Mouse (Mus musculus) midbrain, postnatal 0 days (tissue): ENCODE results near the gene Cars2. TPM values are rescaled to one million over a fixed set of nuclear protein-coding genes. Genes with fewer than 3 reads are reported as not detected.
"Not testable (repeated sequence)": the region's sequence is repeated elsewhere in the genome, so short reads cannot be mapped to it uniquely, and the experiment has no call there.

Source experiments
- ATAC-seq: fragments of 200-750 bp; cut with Nextera tagmentation; 2 replicates; pipeline ENCODE4 v1.8.0; 2017; ENCODE audit warnings: moderate number of reproducible peaks, mild to moderate bottlenecking, moderate TSS enrichment, moderate library complexity; ENCODE audit not compliant: low FRiP score
- DNase-seq: peaks from one replicate; pipeline ENCODE4 v3.0.0-alpha.2; 2015; ENCODE audit warnings: low spot score
- H3K27ac ChIP-seq: fragments of 300-500 bp; sonication (generic); 2 replicates; pipeline ENCODE4 v1.5.1; 2014; ENCODE audit warnings: low read depth, mild to moderate bottlenecking, low read length, mixed read lengths
- H3K27me3 ChIP-seq: fragments of 300-500 bp; sonication (generic); 2 replicates; pipeline ENCODE4 v1.6.1; 2014; ENCODE audit warnings: low read length, control low read depth, mixed read lengths; ENCODE audit not compliant: insufficient read depth
- H3K36me3 ChIP-seq: fragments of 300-500 bp; sonication (generic); 2 replicates; pipeline ENCODE4 v1.6.1; 2014; ENCODE audit warnings: low read length, control low read depth, mixed read lengths; ENCODE audit not compliant: insufficient read depth
- H3K4me1 ChIP-seq: fragments of 300-500 bp; sonication (generic); 2 replicates; pipeline ENCODE4 v1.6.1; 2014; ENCODE audit warnings: mild to moderate bottlenecking, control low read depth, antibody characterized with exemption, low read length, mixed read lengths; ENCODE audit not compliant: insufficient read depth
- H3K4me2 ChIP-seq: fragments of 300-500 bp; sonication (generic); 2 replicates; pipeline ENCODE4 v1.6.1; 2014; ENCODE audit warnings: low read depth, mild to moderate bottlenecking, low read length, mixed read lengths; ENCODE audit not compliant: poor library complexity, severe bottlenecking
- H3K4me3 ChIP-seq: fragments of 300-500 bp; sonication (generic); 2 replicates; pipeline ENCODE4 v1.5.1; 2014; ENCODE audit warnings: low read depth, mild to moderate bottlenecking, low read length, moderate library complexity
- H3K9ac ChIP-seq: fragments of 300-500 bp; sonication (generic); replicated peaks from 2 replicates; pipeline ENCODE4 v1.6.1; 2014; ENCODE audit warnings: mild to moderate bottlenecking, low read length, moderate library complexity, mixed read lengths; ENCODE audit not compliant: poor library complexity, severe bottlenecking
- H3K9me3 ChIP-seq: fragments of 300-500 bp; sonication (generic); 2 replicates; pipeline ENCODE4 v1.6.1; 2016; ENCODE audit warnings: low read length, control low read depth
- CTCF ChIP-seq: IDR thresholded peaks from 2 replicates; pipeline ENCODE4 v1.5.1; 2016; ENCODE audit warnings: antibody characterized with exemption, mild to moderate bottlenecking
- WGBS: fragments of 180-500 bp; shearing (Covaris S2); extraction: QIAGEN DNeasy Blood & Tissue Kit; methylation state at CpG from one replicate; pipeline ENCODE4 v1.1.7; 2014; 5-methylcytosine and 5-hydroxymethylcytosine counted together
- polyA plus RNA-seq: library from polyadenylated mRNA; unstranded; fragments of >200 nt; fragmentation: Nextera tagmentation; extraction: Ambion mirVana; gene quantifications from 2 replicates; pipeline ENCODE4 v1.2.1, GENCODE M21; 2015
- total RNA-seq: library from RNA; depleted of rRNA; stranded (reverse); fragments of >200 nt; gene quantifications from 2 replicates; pipeline ENCODE4 v1.2.3, GENCODE M21; 2014; rRNA removed

Gene Cars2
- total and polyA plus RNA-seq, 2 experiments from 2014 or later = 19.5 to 35.5 TPM

DNA sequence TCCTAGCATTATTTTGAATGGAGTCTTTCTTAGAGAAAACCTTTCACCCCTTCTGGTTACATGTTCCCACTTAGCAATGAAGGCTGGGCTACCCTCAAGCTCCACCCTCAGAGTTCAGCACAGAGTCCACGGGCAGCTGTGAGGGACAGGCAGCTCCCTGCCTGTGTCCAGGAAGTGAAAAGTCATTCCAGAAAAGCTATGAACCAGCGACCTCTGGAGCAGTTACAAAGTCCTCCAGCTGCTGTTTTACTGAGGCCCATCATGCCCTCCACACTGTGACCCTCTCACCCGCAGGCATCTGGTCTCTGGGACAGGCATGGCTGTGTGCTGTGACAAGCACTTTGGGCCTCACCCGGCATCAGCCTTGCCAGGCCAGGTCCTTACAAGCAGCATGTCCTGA lies 77.5 kb downstream of the Cars2 start:
- Histone ChIP-seq H3K36me3 (no peaks in the 10 kb centered on the region), H3K4me1 (peaks cover 4% of the 10 kb centered on the region; the same call in 1 of the 2 replicates), H3K4me2 (no peak overlapping the region), H3K9ac (no peak overlapping the region), H3K27ac (no peak overlapping the region), H3K27me3 (peaks cover 24% of the 10 kb centered on the region), H3K9me3 (no peaks in the 10 kb centered on the region), H3K4me3 (no peak overlapping the region)
- no peak for TF ChIP-seq CTCF
- WGBS = 54% methylated on average over 4 of the region's 4 CpGs
- ATAC-seq (no peak), DNase-seq (no peak)

DNA sequence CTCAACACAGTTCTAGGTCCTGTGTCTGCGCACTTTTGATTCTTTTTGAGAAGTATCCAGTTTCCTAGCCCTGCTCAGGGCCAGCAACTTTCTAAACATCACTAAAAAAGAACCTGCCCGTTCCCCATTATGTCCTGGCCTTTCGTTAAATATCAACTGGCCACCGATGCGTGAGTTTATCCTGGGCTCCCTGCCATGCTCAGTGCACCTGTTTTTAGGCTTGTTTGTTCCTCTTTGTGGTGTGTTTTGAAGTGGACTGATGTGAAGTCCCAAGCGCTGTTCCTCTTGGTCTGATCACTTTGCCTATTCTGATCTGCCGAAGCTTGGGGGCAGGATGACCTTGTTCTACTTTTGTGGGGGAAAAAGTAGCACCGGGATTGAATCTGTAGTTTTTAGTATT lies 79.3 kb downstream of the Cars2 start:
- TF ChIP-seq CTCF = no peak
- ATAC-seq = no peak
- H3K27ac ChIP-seq = no peak overlapping the region

DNA sequence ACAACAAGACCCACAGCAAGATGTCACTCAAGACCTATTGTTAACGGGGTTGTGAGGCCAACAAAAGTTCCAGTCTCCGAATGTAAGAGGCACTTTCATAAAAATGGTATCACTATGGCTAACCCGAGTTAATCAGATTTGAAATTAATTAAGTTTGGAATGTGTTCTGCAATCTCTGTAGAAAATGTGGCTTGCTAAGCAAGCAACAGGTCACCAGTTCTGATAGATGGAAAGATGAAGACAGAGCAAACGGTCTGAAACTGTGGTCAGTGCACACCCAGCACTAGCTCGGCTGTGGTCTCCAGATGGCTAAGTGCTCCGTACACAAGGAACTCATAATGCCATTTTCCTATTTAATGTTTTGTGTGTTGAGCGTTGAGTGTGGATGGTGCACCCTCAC lies 79.9 kb downstream of the Cars2 start:
- peaks cover 6% of the 10 kb centered on the region for H3K27me3 ChIP-seq
- H3K9me3 ChIP-seq = no peaks in the 10 kb centered on the region
- no peak for TF ChIP-seq CTCF
- ATAC-seq (no peak), DNase-seq (no peak)
- H3K4me1 ChIP-seq = no peaks in the 10 kb centered on the region
- H3K9ac ChIP-seq = no peak overlapping the region
- H3K4me2 ChIP-seq = no peak overlapping the region
- H3K36me3 ChIP-seq = no peaks in the 10 kb centered on the region
- no peak overlapping the region for H3K27ac ChIP-seq
- H3K4me3 ChIP-seq = no peak overlapping the region
- 84% methylated on average over 7 of the region's 7 CpGs for WGBS

More for the DNA sequence above, 79.3 kb downstream of the Cars2 start:
- DNase-seq = no peak
- WGBS = 42% methylated on average over 8 of the region's 8 CpGs
- peaks cover 12% of the 10 kb centered on the region for H3K27me3 ChIP-seq
- no peaks in the 10 kb centered on the region for H3K9me3 ChIP-seq
- H3K4me2 ChIP-seq = no peak overlapping the region
- H3K9ac ChIP-seq = no peak overlapping the region
- no peak overlapping the region for H3K4me3 ChIP-seq
- H3K4me1 ChIP-seq = no peaks in the 10 kb centered on the region
- H3K36me3 ChIP-seq = no peaks in the 10 kb centered on the region

DNA sequence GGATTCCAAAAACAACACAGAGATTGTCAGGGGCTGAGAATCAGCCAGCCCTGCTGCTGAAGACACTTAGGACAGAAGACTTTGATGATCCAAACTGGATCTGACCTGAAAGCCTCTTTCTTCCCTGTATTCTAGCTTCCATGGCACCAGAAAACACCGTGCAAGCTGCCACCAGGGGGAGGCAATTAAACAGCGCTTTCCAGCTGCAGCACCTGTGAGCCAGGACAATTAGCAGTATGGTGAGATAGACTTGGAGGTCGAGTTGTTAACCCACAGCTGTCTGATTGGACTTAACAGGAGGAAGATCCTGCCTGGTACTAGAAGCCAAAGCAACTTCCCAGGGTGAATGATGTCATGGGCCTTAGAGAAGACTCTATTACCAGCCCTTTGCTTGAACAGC lies 81.5 kb downstream of the Cars2 start:
- no peaks in the 10 kb centered on the region for H3K36me3 ChIP-seq
- no peak overlapping the region for H3K27ac ChIP-seq
- no peak overlapping the region for H3K4me2 ChIP-seq
- H3K27me3 ChIP-seq = no peaks in the 10 kb centered on the region; the same call in 1 of the 2 replicates
- no peaks in the 10 kb centered on the region for H3K9me3 ChIP-seq
- 13% methylated on average over 3 of the region's 3 CpGs for WGBS
- H3K9ac ChIP-seq = no peak overlapping the region
- TF ChIP-seq CTCF = peak; percentile 76
- DNase-seq = peak; percentile 48
- ATAC-seq = 0 out of 2 replicates have a peak, but pooled peaks have one; percentile 44
- no peaks in the 10 kb centered on the region for H3K4me1 ChIP-seq
- no peak overlapping the region for H3K4me3 ChIP-seq

DNA sequence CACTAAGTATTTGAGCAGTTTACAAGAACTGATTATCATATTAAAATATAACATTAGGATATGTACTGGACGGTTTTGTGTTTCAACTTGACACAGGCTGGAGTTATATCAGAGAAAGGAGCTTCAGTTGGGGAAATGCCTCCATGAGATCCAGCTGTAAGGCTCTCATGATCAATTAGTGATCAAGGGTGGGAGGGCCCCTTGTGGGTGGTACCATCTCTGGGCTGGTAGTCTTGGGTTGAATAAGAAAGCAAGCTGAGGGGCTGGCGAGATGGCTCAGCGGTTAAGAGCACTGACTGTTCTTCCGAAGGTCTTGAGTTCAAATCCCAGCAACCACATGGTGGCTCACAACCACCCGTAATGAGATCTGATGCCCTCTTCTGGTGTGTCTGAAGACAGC lies 84.1 kb downstream of the Cars2 start:
- not testable (repeated sequence) for H3K4me2 ChIP-seq, H3K36me3 ChIP-seq, H3K27ac ChIP-seq, H3K4me3 ChIP-seq, ATAC-seq, H3K27me3 ChIP-seq, H3K9me3 ChIP-seq, H3K4me1 ChIP-seq, H3K9ac ChIP-seq, DNase-seq
- WGBS = 73% methylated on average over 4 of the region's 5 CpGs

DNA sequence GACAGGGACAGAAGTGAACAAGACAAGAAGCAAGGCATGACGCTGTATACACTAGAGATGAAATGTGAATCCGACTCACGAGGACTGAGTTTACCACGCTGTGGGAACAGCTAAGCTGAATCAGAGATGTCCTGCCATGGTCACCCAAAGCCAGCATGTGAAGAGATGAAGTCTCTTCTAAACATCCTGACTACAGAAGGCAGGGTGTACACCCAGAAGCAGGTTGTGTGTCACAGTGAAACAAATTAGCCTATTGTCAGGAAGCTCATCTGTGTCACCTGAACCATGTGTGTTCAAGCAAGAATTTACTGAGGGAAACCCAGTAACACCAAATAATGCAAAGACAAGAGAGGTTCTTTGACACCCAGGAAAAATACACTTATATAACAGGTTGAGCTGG lies 85.0 kb downstream of the Cars2 start:
- 94% methylated on average over 4 of the region's 4 CpGs for WGBS
- H3K9ac ChIP-seq = no peak overlapping the region
- DNase-seq = no peak
- H3K27me3 ChIP-seq = no peaks in the 10 kb centered on the region
- H3K36me3 ChIP-seq = no peaks in the 10 kb centered on the region
- H3K4me2 ChIP-seq = no peak overlapping the region
- no peaks in the 10 kb centered on the region for H3K4me1 ChIP-seq
- no peak overlapping the region for H3K4me3 ChIP-seq
- no peaks in the 10 kb centered on the region for H3K9me3 ChIP-seq
- TF ChIP-seq CTCF = no peak
- no peak overlapping the region for H3K27ac ChIP-seq
- ATAC-seq = no peak

DNA sequence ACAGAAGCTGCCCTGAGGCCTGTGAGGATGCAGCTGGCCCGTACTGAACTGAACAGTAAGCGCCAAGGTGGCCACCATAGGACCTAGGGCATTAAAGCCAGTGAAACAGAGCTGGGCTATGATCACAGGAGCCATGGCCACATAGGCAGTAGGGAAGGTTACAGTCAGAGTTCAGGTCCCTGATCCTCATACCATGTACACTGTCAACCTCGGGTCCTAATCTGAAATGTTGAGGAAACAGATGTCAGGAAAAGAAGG lies 85.9 kb downstream of the Cars2 start:
- no peak for TF ChIP-seq CTCF
- H3K36me3 ChIP-seq = no peaks in the 10 kb centered on the region
- no peak overlapping the region for H3K27ac ChIP-seq
- no peak overlapping the region for H3K9ac ChIP-seq
- no peak overlapping the region for H3K4me2 ChIP-seq
- DNase-seq = no peak
- H3K4me1 ChIP-seq = no peaks in the 10 kb centered on the region
- no peaks in the 10 kb centered on the region for H3K27me3 ChIP-seq
- WGBS = 80% methylated on average over 3 of the region's 3 CpGs
- ATAC-seq = no peak
- H3K4me3 ChIP-seq = no peak overlapping the region
- H3K9me3 ChIP-seq = no peaks in the 10 kb centered on the region

Other genes with a start within 250 kb of the Cars2 start
- gene Col4a2, start 238.0 kb downstream of the Cars2 start, total RNA-seq = 92.5 and 103 TPM in 2 replicates
- 30.0 and 31.3 TPM in 2 replicates for gene Col4a2, start 238.0 kb downstream of the Cars2 start, polyA plus RNA-seq
- 193 and 219 TPM in 2 replicates for gene Col4a1, start 238.0 kb downstream of the Cars2 start, total RNA-seq
- 45.2 and 48.2 TPM in 2 replicates for gene Col4a1, start 238.0 kb downstream of the Cars2 start, polyA plus RNA-seq
- 0.28 and 0.60 TPM in 2 replicates for gene Rab20, start 72.1 kb downstream of the Cars2 start, total RNA-seq
- 0.58 and 0.72 TPM in 2 replicates for gene Rab20, start 72.1 kb downstream of the Cars2 start, polyA plus RNA-seq
- 88.6 and 89.7 TPM in 2 replicates for gene Naxd, start 53.3 kb downstream of the Cars2 start, total RNA-seq
- 106 and 118 TPM in 2 replicates for gene Naxd, start 53.3 kb downstream of the Cars2 start, polyA plus RNA-seq
- 17.8 and 20.7 TPM in 2 replicates for gene Ing1, start 4.8 kb upstream of the Cars2 start, total RNA-seq
- 36.2 and 39.0 TPM in 2 replicates for gene Ing1, start 4.8 kb upstream of the Cars2 start, polyA plus RNA-seq
- 126 and 127 TPM in 2 replicates for gene Ankrd10, start 85.0 kb upstream of the Cars2 start, total RNA-seq
- gene Ankrd10, start 85.0 kb upstream of the Cars2 start, polyA plus RNA-seq = 75.1 and 86.0 TPM in 2 replicates
- not detected in 2 replicates for gene 1700016D06Rik, start 150.3 kb upstream of the Cars2 start, total RNA-seq
- gene 1700016D06Rik, start 150.3 kb upstream of the Cars2 start, polyA plus RNA-seq = 0.47 and 0.48 TPM in 2 replicates
- gene Arhgef7, start 176.9 kb upstream of the Cars2 start, total RNA-seq = 87.5 and 124 TPM in 2 replicates
- 54.3 and 55.3 TPM in 2 replicates for gene Arhgef7, start 176.9 kb upstream of the Cars2 start, polyA plus RNA-seq